Mouse (Mus musculus) mature B cell (primary cell): ENCODE data around the gene Npas2.

Experiments used
- in situ Hi-C: fragments of 300-500 bp; cut with MboI; formaldehyde crosslinking; loops from 2 replicates; pipeline ENCODE4 v1.14.3; 2019

The Npas2 gene

GRCm38 (mm10) chr1:39410085-39410821, 216.7 kb downstream of the Npas2 start:
- in situ Hi-C loops = no loop called here
